Mouse (Mus musculus) cerebellum, postnatal 25 days (tissue): ENCODE results near the gene Layn.

Experiments
- DNase-seq, 2 experiments: peaks; one replicate each; pipeline ENCODE4 v3.0.0; 2021; ENCODE audit warnings: mixed read lengths in 2 of 2

Gene Layn

DNA sequence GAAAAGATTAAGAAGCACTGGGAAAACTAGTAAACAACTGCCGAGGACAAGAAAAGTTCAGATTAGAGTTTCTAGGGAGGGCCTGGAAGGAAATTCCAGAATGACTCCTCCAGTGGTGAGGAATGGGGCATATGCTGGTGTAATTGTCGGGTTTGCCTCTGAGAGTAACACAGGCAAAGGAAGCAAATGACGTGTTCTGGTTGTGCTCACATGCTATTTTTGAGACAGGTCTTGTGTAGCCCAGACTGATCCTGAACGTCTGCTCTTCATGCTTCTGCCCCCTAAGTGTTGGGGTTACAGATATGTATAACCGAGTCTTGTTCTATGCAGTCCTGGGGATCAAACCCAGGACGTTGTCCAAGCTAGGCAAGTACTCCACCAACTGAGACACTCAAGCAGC, 45.3 kb downstream of the Layn start:
- DNase-seq = no peak

DNA sequence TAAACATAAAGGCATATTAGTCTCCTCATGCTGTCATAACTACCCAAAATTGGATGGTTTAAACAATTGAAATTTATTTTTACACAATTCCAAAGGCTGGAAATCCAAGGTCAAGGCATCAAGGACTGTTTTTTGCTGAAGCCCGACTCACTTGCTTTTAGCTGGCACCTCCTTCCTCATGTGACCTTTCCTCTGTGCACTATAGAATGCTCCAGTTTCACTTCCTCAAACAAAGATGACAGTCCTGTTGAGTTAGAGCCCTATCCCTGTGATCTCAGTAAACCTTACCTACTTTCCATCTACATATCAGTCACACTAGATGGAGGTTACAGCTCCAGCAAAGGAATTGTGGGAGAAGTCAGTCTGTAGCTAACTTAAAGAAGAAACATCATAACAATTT, 46.7 kb downstream of the Layn start:
- DNase-seq = no peak

DNA sequence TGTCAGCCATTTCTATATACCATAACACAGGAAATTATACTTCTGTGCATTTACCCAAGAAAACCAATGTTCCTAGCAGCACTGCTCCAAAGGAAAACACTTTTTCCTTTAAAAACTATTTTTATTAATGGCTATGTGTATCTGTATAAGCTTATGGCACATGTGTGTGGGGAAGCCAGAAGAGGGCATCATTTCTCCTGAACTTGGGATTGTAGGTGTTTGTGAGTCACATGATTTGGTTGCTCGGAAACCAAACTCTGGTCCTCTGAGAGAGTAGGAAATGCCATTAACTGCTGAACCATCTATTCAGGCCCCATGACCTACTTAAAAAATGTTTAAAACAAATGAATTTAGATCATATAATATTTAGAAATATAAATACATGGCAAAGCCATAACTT, 49.9 kb downstream of the Layn start:
- no peak for DNase-seq

DNA sequence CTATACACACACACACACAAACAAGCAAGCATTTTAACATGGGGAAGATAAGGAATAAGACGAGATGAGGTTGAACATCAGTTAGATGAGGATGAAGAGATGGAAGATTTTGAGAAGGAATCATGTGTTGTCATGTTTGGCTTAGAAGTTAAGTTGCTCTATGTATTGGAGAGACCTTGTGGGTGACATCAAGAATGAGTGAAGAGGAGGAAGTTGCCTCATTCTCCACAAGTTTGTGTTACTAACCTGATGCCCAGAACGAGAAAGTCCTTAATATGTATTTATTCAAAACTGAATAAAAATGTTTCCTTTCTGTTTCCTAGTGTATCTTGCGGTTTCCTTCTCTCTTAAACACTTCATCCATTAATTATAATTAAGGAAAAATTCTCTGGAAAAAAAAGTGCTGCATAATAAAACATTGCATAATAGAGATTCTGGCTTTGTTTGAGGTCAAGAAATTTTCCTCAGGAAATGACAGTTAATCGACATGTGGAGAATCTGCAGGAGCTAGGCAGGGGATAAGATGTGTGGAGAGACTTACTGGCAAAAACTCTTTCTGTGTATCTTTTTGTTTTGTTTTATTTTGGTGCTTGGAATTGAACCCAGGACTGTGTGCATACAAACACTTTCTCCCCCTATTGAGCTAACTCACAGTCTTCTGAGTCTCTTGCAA, 55.6 kb downstream of the Layn start:
- no peak for DNase-seq

DNA sequence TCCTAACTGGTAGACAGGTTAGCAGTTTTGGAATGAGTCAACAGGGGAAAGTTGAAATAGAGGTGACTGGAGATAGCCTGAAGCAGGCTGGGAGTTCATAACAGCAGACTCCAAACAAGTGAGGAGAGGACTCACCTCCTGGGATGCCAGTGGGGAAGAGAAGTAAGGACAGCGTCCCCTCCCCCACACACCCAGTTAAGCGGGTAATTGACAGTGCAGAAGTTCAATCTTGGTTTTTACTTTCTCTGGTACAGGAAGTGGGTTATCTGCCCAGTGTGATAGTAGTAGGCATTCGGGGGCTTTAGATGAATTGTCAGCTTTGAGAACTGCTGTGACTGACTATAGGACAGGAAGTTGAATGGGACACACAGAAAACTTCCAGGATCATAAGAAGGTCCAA, 56.5 kb downstream of the Layn start:
- DNase-seq = no peak

DNA sequence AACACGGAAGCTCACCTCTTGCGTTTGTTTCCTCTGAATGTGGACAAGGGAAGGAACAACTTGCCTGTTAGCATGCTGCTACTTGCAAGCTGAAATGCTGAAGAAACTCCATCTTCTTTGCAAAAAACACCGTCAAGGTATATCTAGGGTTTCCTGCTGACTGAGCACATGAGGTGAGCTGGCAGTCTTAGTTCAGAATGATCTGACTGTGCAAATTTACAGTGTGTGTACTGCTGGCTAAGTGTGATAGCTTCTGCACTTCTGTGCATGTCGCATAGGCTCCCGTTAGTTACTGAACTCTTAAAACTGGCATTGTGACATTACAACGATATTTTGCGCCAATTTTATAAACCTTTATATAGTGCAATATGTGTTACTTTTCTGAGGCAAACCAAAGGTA, 57.2 kb downstream of the Layn start:
- DNase-seq = no peak

DNA sequence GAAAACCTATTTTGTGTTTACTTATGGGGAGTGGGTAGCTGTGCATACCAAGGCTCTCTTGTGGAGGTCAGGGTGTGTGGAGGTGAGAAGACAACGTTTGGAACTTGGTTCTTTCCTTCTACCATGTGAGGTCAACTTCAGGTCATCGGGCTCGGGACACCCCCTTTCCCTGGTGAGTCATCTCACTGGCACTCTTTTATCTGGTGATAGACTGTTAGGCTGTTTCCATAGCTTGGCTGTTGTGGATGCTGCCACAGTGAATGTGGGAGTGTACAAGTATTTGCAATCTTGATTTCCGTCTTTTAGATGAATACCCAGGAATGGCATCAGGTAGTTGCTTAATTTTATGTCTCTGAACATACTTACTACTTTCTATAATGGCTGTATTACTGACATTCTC, 61.2 kb downstream of the Layn start:
- no peak for DNase-seq

DNA sequence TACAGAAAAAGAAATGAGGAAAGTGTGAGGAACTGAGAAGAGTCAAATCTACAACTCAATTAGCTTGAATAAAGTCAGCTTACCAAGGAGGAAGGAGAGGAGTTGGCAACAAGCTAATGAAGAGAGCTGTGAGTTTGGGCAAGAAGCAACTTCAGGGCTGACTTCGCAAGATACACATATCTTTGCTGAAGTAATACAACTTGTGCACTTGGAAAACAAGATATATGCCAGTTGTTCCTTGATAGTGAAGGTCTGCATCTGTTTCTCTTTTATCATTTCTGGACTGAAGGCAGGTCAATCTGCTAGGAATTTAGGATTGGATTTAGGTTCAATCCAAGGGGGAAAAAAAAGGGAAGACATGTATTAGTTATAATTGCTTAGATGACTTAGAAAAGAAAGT, 63.2 kb downstream of the Layn start:
- no peak for DNase-seq

DNA sequence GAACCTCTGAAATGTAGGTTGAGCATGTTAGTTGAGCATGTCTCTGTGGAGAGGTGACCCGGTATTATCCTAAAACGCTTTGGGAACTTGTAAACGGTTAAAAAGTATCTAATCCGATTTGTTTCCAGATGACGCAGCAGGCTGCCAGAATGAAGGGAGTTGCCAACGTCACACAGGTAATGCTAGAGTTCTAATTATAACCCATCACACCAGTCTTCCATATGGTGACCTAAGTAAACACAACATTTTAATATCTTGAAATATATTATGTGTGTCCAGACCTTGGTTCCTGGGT, 67.3 kb downstream of the Layn start:
- peak in 1 of 2 experiments; percentile 32 for DNase-seq

DNA sequence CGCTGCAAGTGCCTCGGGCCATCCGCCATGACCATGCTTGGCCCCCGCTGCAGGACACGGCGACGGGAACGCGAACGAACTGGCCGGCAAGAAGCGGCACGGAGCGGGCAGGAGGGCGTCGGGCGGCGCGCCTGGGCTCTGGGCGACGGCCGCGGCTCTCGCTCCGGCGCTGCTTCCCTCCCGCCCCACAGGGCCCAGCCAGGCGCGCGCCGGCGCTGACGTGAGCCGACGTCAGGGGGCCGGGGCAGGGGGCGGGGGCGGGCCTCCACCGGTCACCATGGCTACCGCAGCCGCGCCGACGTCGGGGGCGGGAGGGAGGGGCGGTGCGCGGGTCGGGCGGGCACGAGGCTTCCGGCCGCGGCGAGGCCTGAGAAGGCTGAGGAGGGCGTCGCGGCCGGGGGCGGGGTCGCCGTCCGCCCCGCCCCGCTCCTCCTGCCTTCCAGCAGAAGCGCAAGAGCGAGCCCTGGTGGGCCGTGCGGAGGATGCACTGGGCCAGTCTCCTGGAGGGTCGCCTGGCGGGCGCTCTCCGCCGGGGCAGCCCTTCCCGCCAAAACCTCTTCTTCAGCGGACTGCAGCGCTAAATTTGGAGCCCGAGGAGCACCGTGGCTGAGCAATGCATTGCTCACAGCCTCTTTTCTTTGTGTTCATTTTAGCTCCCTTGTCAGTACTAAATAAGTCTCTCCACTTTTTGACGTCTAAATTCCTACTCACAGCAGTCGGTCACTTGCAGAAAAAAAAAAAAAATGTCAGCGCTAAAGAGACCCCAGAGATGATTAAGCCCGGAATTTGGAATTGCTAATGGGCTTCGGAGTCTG, 67.8 kb downstream of the Layn start, which contains the start of gene Sik2:
TSS of gene Sik2 (minus strand) at position 233 of the 815 bp plus-strand sequence.
- peak; percentile 90 to 97 for DNase-seq

DNA sequence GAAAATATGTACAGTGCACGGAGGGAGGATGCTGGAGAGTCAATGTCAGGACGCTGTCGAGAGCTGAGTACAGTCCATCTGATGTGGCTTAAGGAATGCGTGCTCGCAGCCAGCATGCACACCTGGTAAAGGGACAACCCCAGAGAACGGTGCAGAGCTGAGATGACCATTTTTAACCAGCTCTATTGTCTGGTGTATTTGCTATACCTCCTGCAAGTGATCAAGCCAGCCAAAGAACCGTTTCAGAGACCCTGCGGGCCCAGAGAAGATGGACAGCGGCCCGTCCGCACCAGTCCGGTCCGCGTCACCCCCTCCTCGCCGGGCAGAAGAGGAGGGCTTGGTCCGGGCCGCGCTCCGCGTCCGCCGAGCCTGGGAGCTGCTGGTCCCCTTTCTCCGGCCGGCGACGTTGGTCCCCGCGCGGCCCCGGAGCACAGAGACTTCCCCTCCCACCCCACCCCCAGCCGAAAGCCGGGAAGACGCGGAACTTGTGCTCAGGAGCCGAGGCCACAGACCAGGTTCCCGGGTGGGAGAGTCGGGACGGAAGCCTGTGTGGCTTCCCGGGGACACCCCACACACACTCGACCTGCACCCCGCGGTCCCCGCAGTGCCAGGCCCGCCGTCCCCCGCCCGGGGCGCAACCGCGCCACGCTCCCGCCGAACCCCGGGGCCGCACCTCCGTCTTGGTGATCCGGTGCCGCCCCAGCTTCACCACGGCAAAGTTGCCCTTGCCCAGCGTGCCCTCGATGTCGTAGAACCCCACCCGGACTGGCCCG, 68.6 kb downstream of the Layn start:
- DNase-seq = no peak

DNA sequence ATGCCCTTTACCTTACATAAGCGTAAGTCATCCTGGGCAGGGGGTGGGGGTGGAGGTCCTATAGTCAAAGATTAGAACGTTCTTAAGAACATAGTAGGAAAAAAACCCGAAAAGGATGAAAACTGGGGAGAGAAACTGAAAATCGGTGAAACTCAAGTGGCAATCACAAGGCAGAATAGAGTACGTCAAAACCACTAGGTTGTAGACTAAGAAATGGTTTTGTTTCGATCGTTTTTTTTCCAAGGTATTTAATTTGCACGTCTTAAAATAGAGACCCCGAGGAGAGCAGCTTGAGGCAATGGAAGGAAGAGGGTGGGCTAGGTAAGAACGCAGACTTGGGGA, 69.2 kb downstream of the Layn start:
- DNase-seq = no peak

DNA sequence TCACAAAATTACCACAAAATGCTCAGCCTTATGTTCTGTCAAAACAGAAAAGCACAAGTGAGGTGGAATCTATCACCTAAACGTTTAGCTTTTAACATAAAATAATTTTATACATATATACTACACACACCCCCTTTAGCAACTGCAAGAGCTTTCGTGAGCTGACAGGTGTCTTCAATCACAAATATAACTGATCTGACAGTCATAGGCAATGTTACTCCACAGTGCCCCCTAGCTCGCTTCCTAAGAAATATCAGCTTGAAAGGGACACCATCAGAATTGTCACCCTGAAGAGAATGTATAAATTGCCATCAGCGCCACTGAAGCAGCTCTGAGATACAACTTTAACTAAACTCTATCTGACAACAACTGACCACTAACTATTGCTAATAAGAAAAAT, 70.0 kb downstream of the Layn start:
- DNase-seq = peak; percentile 69 to 84
